Mouse (Mus musculus) midbrain, embryonic 15.5 days (tissue): ENCODE data around the gene Kif11. TPM values are rescaled to one million over a fixed set of nuclear protein-coding genes. Genes with fewer than 3 reads are reported as not detected.

Experiments used
- ATAC-seq: fragments of 200-750 bp; cut with Nextera tagmentation; replicated peaks from 2 replicates; pipeline ENCODE4 v1.8.0; 2017; ENCODE audit warnings: moderate TSS enrichment
- H3K27ac ChIP-seq: fragments of 300-500 bp; sonication (generic); 2 replicates; pipeline ENCODE4 v1.5.1; 2015; ENCODE audit warnings: mild to moderate bottlenecking, inconsistent platforms
- H3K27me3 ChIP-seq: fragments of 300-500 bp; sonication (generic); replicated peaks from 2 replicates; pipeline ENCODE4 v1.6.1; 2015; ENCODE audit warnings: inconsistent platforms
- H3K36me3 ChIP-seq: fragments of 300-500 bp; sonication (generic); replicated peaks from 2 replicates; pipeline ENCODE4 v1.6.1; 2015; ENCODE audit warnings: inconsistent platforms
- H3K4me1 ChIP-seq: fragments of 300-500 bp; sonication (generic); 2 replicates; pipeline ENCODE4 v1.6.1; 2015; ENCODE audit warnings: inconsistent platforms
- H3K4me2 ChIP-seq: fragments of 300-500 bp; sonication (generic); 2 replicates; pipeline ENCODE4 v1.6.1; 2015; ENCODE audit warnings: inconsistent platforms, mild to moderate bottlenecking, moderate library complexity
- H3K4me3 ChIP-seq: fragments of 300-500 bp; sonication (generic); 2 replicates; pipeline ENCODE4 v1.5.1; 2015; ENCODE audit warnings: mild to moderate bottlenecking, inconsistent platforms
- H3K9ac ChIP-seq: fragments of 300-500 bp; sonication (generic); 2 replicates; pipeline ENCODE4 v1.6.1; 2015; ENCODE audit warnings: mild to moderate bottlenecking, inconsistent platforms
- H3K9me3 ChIP-seq: fragments of 300-500 bp; sonication (generic); 2 replicates; pipeline ENCODE4 v1.6.1; 2016; ENCODE audit warnings: inconsistent platforms
- WGBS: fragments of 180-500 bp; shearing (Covaris S2); methylation state at CpG from one replicate; pipeline ENCODE4 v1.1.7; 2015; ENCODE audit warnings: mixed read lengths; 5-methylcytosine and 5-hydroxymethylcytosine counted together
- polyA plus RNA-seq: library from polyadenylated mRNA; unstranded; fragments of >200 nt; fragmentation: Nextera tagmentation; extraction: Ambion mirVana; gene quantifications from 2 replicates; pipeline ENCODE4 v1.2.1, GENCODE M21; 2015

Kif11 gene
- polyA plus RNA-seq, 1 experiment from 2014 or later = 8.4 TPM

DNA sequence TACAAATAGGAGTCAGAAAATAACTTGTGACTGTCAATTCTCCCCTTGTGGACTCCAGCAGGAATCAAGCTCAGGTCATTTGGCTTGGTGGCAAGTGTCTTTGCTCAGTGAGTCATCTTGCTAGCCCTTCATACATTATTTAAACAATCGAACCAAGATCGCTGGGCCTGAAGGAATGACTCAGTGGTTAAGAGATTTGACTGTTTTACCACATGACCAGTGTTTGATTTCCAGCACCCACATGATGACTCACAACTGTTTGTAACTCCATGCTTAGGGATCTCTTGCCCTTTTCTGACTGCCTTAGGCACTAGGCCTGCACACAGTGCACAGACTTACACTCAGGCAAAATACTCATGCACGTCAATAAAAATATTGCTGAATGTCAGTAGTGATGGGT is 15.7 kb downstream of the Kif11 start:
- Histone ChIP-seq H3K4me2 (no peak overlapping the region), H3K36me3 (no peaks in the 10 kb centered on the region), H3K9ac (no peak overlapping the region), H3K9me3 (no peaks in the 10 kb centered on the region), H3K27me3 (no peaks in the 10 kb centered on the region), H3K4me1 (no peaks in the 10 kb centered on the region), H3K4me3 (no peak overlapping the region), H3K27ac (no peak overlapping the region)
- WGBS = 96% methylated on average over 3 of the region's 3 CpGs
- no peak for ATAC-seq

- H3K36me3 ChIP-seq = no peaks in the 10 kb centered on the region
- no peaks in the 10 kb centered on the region for H3K27me3 ChIP-seq
- no peak overlapping the region for H3K9ac ChIP-seq
- WGBS = 96% methylated on average over 3 of the region's 3 CpGs
- H3K4me2 ChIP-seq = no peak overlapping the region
- H3K4me1 ChIP-seq = no peaks in the 10 kb centered on the region
- no peaks in the 10 kb centered on the region for H3K9me3 ChIP-seq
- ATAC-seq = no peak
- H3K4me3 ChIP-seq = no peak overlapping the region
- H3K27ac ChIP-seq = no peak overlapping the region
Measured at GRCm38 (mm10) chr19:37396279-37396678, 20.1 kb downstream of the Kif11 start.

- 75% methylated on average over 6 of the region's 6 CpGs for WGBS
- Histone ChIP-seq H3K36me3 (no peaks in the 10 kb centered on the region), H3K9me3 (no peaks in the 10 kb centered on the region), H3K27me3 (no peaks in the 10 kb centered on the region), H3K4me3 (no peak overlapping the region), H3K4me1 (no peaks in the 10 kb centered on the region), H3K9ac (no peak overlapping the region), H3K4me2 (no peak overlapping the region), H3K27ac (no peak overlapping the region)
- no peak for ATAC-seq
Measured at GRCm38 (mm10) chr19:37400936-37401335, 24.7 kb downstream of the Kif11 start.

DNA sequence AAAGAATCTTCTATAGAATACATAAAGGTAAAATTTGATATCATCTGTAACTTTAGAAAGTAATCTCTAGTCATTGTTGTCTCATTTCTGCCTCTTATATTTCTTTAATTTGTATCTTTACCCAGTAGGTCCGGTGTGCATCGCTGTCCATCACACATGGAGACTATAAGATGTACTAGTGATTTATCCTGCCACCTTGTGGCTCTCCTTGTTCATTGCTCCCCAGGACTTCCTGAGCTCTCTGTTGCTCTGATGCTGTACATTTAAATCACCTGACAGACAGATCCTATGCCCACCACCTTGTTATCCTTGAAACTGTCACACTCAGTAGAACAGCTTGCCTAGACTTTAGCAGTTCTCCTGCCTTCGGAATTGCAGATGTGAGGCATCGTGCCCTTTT is 42.1 kb downstream of the Kif11 start:
- H3K9me3 ChIP-seq = no peaks in the 10 kb centered on the region
- no peak overlapping the region for H3K27ac ChIP-seq
- no peak overlapping the region for H3K4me3 ChIP-seq
- no peaks in the 10 kb centered on the region for H3K4me1 ChIP-seq
- H3K4me2 ChIP-seq = no peak overlapping the region
- WGBS = 84% methylated on average over 4 of the region's 4 CpGs
- ATAC-seq = no peak
- H3K36me3 ChIP-seq = no peaks in the 10 kb centered on the region
- H3K27me3 ChIP-seq = no peaks in the 10 kb centered on the region
- H3K9ac ChIP-seq = no peak overlapping the region

DNA sequence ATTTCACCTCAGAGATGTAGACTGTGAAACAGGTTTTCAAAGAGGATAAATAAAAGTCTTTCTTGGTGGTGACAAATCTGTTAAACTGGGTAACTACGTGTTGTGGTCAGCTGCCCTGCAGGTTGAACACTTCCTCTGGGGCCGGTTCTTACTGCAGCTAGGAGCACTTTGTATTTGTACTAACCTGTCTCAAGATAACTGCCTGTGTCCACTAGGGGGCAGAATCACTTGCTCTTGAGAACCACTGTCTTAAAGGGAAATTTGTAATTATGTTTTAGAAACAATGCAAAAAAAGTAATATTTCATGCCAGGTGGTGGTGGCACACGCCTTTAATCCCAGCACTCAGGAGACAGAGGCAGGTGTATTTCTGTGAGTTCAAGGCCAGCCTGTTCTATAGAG is 43.4 kb downstream of the Kif11 start:
- Histone ChIP-seq H3K4me2 (no peak overlapping the region), H3K4me1 (no peaks in the 10 kb centered on the region), H3K9ac (no peak overlapping the region), H3K27ac (no peak overlapping the region), H3K4me3 (no peak overlapping the region), H3K9me3 (no peaks in the 10 kb centered on the region), H3K27me3 (no peaks in the 10 kb centered on the region), H3K36me3 (no peaks in the 10 kb centered on the region)
- WGBS = 58% methylated on average over 3 of the region's 3 CpGs
- no peak for ATAC-seq

DNA sequence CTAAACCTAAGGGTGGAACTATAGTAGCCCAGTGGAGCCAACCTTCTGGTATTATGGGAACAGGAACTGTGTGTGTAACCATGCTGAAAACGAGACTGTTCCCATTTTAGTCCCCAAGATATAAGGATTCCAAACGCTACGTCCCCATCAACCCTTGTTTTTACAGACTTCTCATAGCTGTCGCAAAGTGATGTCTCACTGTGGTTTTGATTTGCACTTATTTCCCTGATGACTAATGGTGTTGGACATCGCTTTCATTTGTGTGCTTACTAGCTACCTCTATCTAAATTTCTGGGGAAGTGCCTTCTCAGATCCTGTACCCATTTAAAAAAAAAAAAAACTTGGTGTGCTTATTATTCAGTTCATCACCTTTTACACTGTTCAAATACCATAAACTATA is 52.4 kb downstream of the Kif11 start:
- no peak overlapping the region for H3K4me2 ChIP-seq
- no peak overlapping the region for H3K4me3 ChIP-seq
- WGBS = 86% methylated on average over 5 of the region's 5 CpGs

DNA sequence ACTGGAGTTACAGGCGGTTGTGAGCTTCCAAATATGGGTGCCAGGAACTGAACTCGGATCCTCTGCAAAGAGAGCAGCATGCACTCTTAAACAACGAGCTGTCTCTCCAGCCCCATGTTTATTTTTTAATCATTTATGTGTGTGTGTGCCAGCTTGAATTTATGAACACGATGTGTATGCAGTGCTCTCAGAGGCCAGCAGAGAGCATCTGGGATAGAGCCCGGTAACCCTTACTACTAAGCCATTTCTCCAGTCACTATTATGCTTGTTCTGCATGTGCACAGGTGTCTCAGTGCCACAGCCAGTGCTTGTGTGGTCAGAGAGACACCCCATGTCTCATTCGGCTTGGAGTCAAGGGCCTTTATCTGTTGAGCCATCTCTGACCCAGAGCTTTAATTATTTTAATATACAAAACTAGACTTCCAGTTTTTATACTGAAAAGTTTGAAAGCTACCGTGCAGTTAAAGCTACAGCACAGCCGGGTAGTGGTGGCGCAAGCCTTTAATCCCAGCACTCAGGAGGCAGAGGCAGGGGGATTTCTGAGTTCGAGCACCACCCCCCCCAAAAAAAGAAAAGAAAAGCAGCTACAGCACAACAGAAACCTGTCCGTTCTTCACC is 55.0 kb downstream of the Kif11 start:
- no peak overlapping the region for H3K27ac ChIP-seq
- H3K36me3 ChIP-seq = no peaks in the 10 kb centered on the region
- ATAC-seq = no peak
- no peak overlapping the region for H3K4me2 ChIP-seq
- H3K4me3 ChIP-seq = no peak overlapping the region
- peaks cover 16% of the 10 kb centered on the region for H3K4me1 ChIP-seq
- H3K27me3 ChIP-seq = peaks cover 56% of the 10 kb centered on the region
- WGBS = 92% methylated on average over 11 of the region's 11 CpGs
- no peaks in the 10 kb centered on the region for H3K9me3 ChIP-seq
- H3K9ac ChIP-seq = no peak overlapping the region

More for the DNA sequence above, 52.4 kb downstream of the Kif11 start:
- no peak for ATAC-seq
- Histone ChIP-seq H3K9me3 (no peaks in the 10 kb centered on the region), H3K4me1 (no peaks in the 10 kb centered on the region), H3K27me3 (peaks cover 30% of the 10 kb centered on the region), H3K36me3 (no peaks in the 10 kb centered on the region), H3K9ac (no peak overlapping the region), H3K27ac (no peak overlapping the region)

DNA sequence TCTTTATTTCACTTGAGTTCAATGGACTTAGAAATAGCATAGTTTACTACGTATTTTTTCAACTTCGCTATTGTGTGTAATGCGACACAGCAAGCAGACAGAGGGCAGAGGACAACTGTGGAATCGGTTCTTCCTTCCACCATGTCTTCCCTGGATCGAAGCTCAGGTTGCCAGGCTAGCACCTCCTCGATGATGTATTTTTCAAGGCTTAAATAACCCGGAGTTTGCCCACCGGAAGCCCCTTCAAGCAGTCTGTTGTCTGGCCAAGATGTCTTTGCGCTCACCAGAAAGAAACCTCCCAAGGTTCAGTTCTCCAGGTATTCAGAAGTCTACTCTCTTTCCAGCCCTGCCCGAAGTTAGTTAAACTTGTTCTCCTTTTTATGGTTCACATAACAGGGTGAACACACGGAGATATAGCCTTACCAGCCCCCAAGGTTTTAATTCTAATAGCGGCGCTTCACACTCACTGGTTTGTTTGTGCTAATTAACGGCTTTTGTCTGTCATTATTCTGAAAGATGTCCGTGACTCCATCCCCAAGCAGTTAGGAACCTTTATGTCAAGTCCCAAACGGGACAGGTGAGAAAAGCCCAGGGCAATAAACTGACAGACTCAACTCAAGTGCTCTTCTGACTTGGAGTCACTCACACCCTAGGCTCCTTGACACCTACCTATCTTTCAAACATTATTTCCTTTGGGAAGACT is 56.8 kb downstream of the Kif11 start:
- H3K4me3 ChIP-seq = no peak overlapping the region
- no peaks in the 10 kb centered on the region for H3K36me3 ChIP-seq
- H3K27ac ChIP-seq = no peak overlapping the region
- ATAC-seq = no peak
- no peak overlapping the region for H3K4me2 ChIP-seq
- no peaks in the 10 kb centered on the region for H3K9me3 ChIP-seq
- peaks cover 71% of the 10 kb centered on the region for H3K27me3 ChIP-seq
- H3K9ac ChIP-seq = no peak overlapping the region
- peaks cover 16% of the 10 kb centered on the region for H3K4me1 ChIP-seq
- WGBS = 22% methylated on average over 16 of the region's 16 CpGs

DNA sequence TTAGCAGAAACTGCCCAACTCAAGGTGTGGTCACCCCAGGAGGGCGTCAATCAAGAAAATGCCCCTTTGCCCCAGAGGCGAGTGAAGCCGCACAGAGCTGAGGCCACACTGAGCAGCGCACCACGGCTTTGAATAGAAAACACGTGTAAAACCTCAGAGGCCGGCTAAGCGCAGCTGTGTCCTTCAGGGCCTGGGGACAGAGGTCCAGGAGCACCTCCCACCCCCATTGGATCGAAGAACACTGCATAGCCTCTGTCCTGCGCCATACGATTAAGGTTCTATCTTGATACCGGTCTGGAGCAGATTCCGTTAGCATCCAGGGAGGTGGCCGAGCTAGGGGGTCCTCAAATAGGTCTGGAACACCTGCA is 57.7 kb downstream of the Kif11 start:
- H3K4me3 ChIP-seq = peak overlapping the region; percentile 36
- H3K4me1 ChIP-seq = peaks cover 16% of the 10 kb centered on the region
- H3K4me2 ChIP-seq = peak overlapping the region; percentile 51
- no peaks in the 10 kb centered on the region for H3K9me3 ChIP-seq
- H3K27ac ChIP-seq = no peak overlapping the region
- ATAC-seq = peak; percentile 51
- H3K9ac ChIP-seq = no peak overlapping the region
- peaks cover 75% of the 10 kb centered on the region for H3K27me3 ChIP-seq
- H3K36me3 ChIP-seq = no peaks in the 10 kb centered on the region
- 2% methylated on average over 14 of the region's 14 CpGs for WGBS

GRCm38 (mm10) chr19:37434263-37434951 is 58.2 kb downstream of the Kif11 start, which contains the start of gene Hhex:
Gene Hhex (plus strand): TSS chr19:37434810.
- WGBS = under 1% methylated on average over 73 of the region's 79 CpGs
- peak within 1 kb of the TSS; percentile 20; the same call in 1 of the 2 replicates for H3K27ac ChIP-seq
- no peak within 1 kb of the TSS for H3K9ac ChIP-seq

GRCm38 (mm10) chr19:37435041-37435852 is 59.0 kb downstream of the Kif11 start:
- H3K9ac ChIP-seq = no peak overlapping the region
- peaks cover 16% of the 10 kb centered on the region for H3K4me1 ChIP-seq
- WGBS = under 1% methylated on average over 74 of the region's 77 CpGs
- peak overlapping the region; percentile 36 for H3K4me3 ChIP-seq
- H3K27ac ChIP-seq = peak overlapping the region; percentile 20; the same call in 1 of the 2 replicates
- peaks cover 79% of the 10 kb centered on the region for H3K27me3 ChIP-seq
- ATAC-seq = 0 out of 2 replicates have a peak, but pooled peaks have one; percentile 15
- H3K36me3 ChIP-seq = no peaks in the 10 kb centered on the region
- no peaks in the 10 kb centered on the region for H3K9me3 ChIP-seq
- H3K4me2 ChIP-seq = peak overlapping the region; percentile 51

More at GRCm38 (mm10) chr19:37434263-37434951, 58.2 kb downstream of the Kif11 start, which contains the start of gene Hhex:
- peak; percentile 71 for ATAC-seq
- Histone ChIP-seq H3K4me3 (peak within 1 kb of the TSS; percentile 36), H3K9me3 (no peaks in the 10 kb centered on the region), H3K4me2 (peak within 1 kb of the TSS; percentile 51), H3K27me3 (peaks cover 78% of the 10 kb centered on the region), H3K4me1 (peaks cover 16% of the 10 kb centered on the region), H3K36me3 (no peaks in the 10 kb centered on the region)

DNA sequence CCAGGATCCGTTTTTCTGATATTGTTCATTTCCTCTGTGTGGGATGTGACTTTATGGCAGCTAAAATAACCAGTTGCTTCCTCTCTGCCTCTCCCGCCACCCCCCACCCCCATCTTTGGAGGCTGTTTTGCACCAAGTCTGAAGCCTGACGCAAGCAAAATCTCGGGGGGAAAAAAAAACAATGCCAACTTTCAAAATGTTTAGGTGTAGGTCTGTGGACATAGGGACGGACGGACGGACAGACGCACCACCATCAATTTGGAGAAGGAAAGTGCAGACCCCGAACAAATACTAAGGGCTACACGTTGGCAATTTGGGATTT is 59.6 kb downstream of the Kif11 start:
- Histone ChIP-seq H3K4me1 (peaks cover 16% of the 10 kb centered on the region), H3K4me2 (no peak overlapping the region), H3K27ac (no peak overlapping the region), H3K9me3 (no peaks in the 10 kb centered on the region), H3K27me3 (peaks cover 76% of the 10 kb centered on the region), H3K9ac (no peak overlapping the region), H3K36me3 (no peaks in the 10 kb centered on the region), H3K4me3 (no peak overlapping the region; the same call in 1 of the 2 replicates)
- WGBS = 8% methylated on average over 10 of the region's 10 CpGs
- no peak for ATAC-seq
